Mouse (Mus musculus) neutrophil, adult 5-6 weeks (primary cell): ENCODE results near the gene Gng7. TPM values are rescaled to one million over a fixed set of nuclear protein-coding genes. Genes with fewer than 3 reads are reported as not detected.
A peak's percentile ranks its signal among the peaks of the same experiment; 100 is the strongest.
"Not testable (repeated sequence)": the region's sequence is repeated elsewhere in the genome, so short reads cannot be mapped to it uniquely, and the experiment has no call there.

Source experiments
- ATAC-seq: fragments of 151-379, 151-347 bp; 2 replicates; pipeline ENCODE4 v1.8.0; 2017; ENCODE audit warnings: mild to moderate bottlenecking, moderate TSS enrichment; ENCODE audit not compliant: insufficient number of reproducible peaks, poor library complexity, low FRiP score, severe bottlenecking; ENCODE audit errors: extremely low read depth
- total RNA-seq: library from RNA; stranded (forward); fragments of 200-1000 nt; gene quantifications from 2 replicates; pipeline ENCODE4 v1.2.3, GENCODE M21; 2017

Gene Gng7
- not detected in 2 replicates for total RNA-seq

GRCm38 (mm10) chr10:81014393-81015384 is at the start of gene Gng7:
TSS of gene Gng7 (minus strand) at chr10:81014945.
- ATAC-seq = peak; percentile 61

- not testable (repeated sequence) for ATAC-seq
Observed at GRCm38 (mm10) chr10:81064519-81064918, 49.8 kb upstream of the Gng7 start.

- ATAC-seq = no peak
Observed at GRCm38 (mm10) chr10:81062710-81063109, 48.0 kb upstream of the Gng7 start.

- ATAC-seq = peak; percentile 94
Observed at GRCm38 (mm10) chr10:81059603-81060543, 45.1 kb upstream of the Gng7 start, which contains the start of gene Sgta. TSS of gene Sgta (minus strand) at chr10:81060181.

- ATAC-seq = no peak
Observed at GRCm38 (mm10) chr10:81058896-81059295, 44.2 kb upstream of the Gng7 start.

- no peak for ATAC-seq
Observed at GRCm38 (mm10) chr10:81057406-81058130, 42.8 kb upstream of the Gng7 start.

GRCm38 (mm10) chr10:81055802-81056340 is 41.1 kb upstream of the Gng7 start:
- not testable (repeated sequence) for ATAC-seq

- no peak for ATAC-seq
Observed at GRCm38 (mm10) chr10:81055169-81055568, 40.4 kb upstream of the Gng7 start.

- ATAC-seq = no peak
Observed at GRCm38 (mm10) chr10:81052577-81052976, 37.8 kb upstream of the Gng7 start.

- no peak for ATAC-seq
Observed at GRCm38 (mm10) chr10:81051133-81051532, 36.4 kb upstream of the Gng7 start.

- no peak for ATAC-seq
Observed at GRCm38 (mm10) chr10:81050645-81051044, 35.9 kb upstream of the Gng7 start.

- ATAC-seq = not testable (repeated sequence)
Observed at GRCm38 (mm10) chr10:81045246-81045645, 30.5 kb upstream of the Gng7 start.

GRCm38 (mm10) chr10:81041458-81042175 is 26.9 kb upstream of the Gng7 start:
- peak; percentile 43 for ATAC-seq

- peak; percentile 96 for ATAC-seq
Observed at GRCm38 (mm10) chr10:81036988-81037580, 22.3 kb upstream of the Gng7 start, which contains the start of gene Slc39a3. TSS of gene Slc39a3 (minus strand) at chr10:81037426.

- ATAC-seq = no peak
Observed at GRCm38 (mm10) chr10:81036251-81036650, 21.5 kb upstream of the Gng7 start.

GRCm38 (mm10) chr10:81033586-81033985 is 18.8 kb upstream of the Gng7 start:
- ATAC-seq = no peak

- ATAC-seq = no peak
Observed at GRCm38 (mm10) chr10:81029031-81029430, 14.3 kb upstream of the Gng7 start.
